Mouse (Mus musculus) effector memory CD4-positive, alpha-beta T cell, adult 5 months (primary cell): ENCODE results near the gene Csrp2. TPM values are rescaled to one million over a fixed set of nuclear protein-coding genes. Genes with fewer than 3 reads are reported as not detected.

Experiments
- polyA plus RNA-seq: library from polyadenylated mRNA; unstranded; fragments of 100-300 nt; shearing (Covaris generic); gene quantifications from one replicate; pipeline ENCODE4 v1.2.1, GENCODE M21; 2017

Csrp2 gene
- polyA plus RNA-seq: 2.3 TPM

DNA sequence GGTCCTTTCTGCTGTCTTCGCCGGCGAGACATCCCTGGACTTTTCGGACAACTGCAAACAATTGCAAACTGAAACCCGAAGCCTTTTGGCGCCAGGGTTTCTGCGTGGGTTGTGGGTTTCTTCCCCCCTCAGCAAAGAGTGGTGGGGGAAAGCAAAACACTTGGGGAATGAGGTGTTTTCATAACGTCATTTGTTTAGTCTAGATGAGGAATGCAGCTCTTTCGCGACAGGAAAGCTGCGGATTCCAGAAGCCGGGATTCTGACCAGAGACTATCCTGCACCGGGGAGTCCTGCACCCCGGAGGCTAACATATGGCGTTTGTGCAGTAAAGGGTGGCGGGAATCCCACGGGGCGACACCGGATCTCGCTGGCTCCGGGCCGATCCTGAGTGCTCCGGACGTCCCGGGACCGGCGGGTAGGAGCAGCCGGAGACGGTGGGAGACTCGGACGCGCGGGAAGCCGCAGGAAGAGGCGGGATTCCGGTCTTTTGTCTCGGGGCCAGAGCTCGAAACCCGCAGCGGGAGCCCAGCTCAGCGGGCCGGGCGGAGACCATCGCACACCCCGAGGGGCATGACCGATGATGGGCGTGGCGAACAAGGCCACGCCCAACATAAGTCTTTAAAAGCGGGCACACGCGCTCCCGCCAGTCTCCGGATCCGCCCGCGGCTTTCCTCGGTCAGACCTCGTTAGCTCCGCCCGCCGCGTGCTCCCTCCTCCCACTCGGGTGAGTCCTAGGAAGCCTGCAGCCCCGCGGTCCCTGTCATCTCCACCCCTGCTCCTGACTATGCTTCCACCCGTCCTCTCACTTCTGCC lies at the start of gene Csrp2:
Csrp2 (plus strand) TSS at position 259 of the 813 bp plus-strand sequence.

Other genes starting within 250 kb of the Csrp2 start
- 1.2 TPM for gene E2f7, start 174.3 kb upstream of the Csrp2 start, polyA plus RNA-seq
- 20.1 TPM for gene Zdhhc17, start 90.4 kb downstream of the Csrp2 start, polyA plus RNA-seq
- 54.3 TPM for gene Osbpl8, start 245.0 kb downstream of the Csrp2 start, polyA plus RNA-seq